Mouse (Mus musculus): ENCODE measurements around the gene Gp1ba.

Gp1ba gene

DNA sequence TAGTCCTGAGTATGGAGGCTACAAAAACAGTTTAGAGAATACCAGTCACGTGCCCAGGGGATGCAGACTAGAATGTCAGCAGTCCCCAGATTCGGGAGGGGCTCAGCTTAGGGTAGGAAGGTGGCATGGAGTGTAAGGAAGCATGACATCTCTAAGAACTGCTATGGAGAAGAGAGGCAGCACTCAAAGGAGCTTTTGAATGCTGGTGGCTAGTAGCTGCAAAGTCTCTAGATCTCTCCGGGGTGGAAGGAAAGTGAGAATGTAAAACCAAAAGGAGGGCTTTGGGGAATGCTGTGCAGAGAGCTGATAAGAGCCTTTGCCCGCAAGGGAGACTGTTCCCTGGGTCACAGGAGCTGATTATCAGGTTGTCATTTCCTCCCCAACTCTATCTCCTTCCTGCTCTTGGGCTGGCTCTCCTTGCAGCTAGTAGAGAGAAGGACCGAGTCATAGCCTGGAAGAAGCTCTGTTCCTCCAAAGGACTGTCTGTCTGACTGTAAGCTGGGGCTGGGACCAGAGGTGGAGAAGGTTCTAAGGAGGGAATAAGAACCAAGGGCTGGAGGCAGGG, at the start of gene Gp1ba:
Gene Gp1ba (plus strand): TSS at position 409 of the 565 bp plus-strand sequence.
- no peak for DNase-seq (ENCODE audit: low spot score)

DNA sequence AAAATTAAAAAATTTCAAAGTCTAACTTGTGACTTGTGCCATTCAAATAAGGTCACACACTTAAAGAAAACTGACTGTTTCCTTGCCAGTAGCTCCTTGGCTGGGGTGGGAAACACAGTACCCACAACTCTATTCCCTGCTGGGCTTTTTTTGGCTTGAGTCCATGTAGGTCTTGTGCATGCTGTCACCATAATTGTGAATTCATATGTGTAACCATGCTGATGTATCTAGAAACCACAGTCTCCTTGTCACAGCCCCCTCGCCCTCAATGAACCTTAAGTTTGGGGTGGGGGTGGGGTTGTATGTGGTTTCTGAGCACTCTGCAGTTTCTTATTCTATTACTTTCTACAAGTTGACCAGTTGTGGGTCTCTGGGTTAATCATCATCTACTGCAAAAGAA, 47.2 kb upstream of the Gp1ba start:
- DNase-seq (ENCODE audit: low spot score), result no peak

- no peak for DNase-seq (ENCODE audit: low spot score)
Observed at GRCm38 (mm10) chr11:70594253-70594989, 44.5 kb upstream of the Gp1ba start.

- no peak for DNase-seq (ENCODE audit: low spot score)
Observed at GRCm38 (mm10) chr11:70595638-70596037, 43.3 kb upstream of the Gp1ba start.

GRCm38 (mm10) chr11:70596094-70596493, 42.8 kb upstream of the Gp1ba start:
- DNase-seq (ENCODE audit: low spot score), result no peak

DNA sequence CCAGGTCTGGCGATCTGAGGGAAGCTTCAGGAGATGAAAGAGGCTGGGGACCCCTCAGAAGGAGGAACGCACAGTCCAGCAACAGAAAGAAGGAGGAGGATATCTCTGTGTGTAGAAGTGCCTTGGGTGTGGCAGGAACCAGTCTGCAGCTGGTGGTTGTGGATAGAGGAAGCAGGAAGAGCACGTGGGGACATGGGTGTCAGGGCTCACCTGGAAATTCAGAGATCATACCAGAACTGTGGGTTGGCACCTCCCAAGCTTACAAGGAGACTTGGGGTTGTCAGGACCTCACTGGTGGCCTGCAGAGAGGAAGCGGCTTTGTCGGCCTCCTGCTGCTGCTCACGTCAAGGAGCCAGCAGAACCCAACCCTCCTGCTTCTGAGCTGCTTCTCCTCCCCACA, 41.6 kb upstream of the Gp1ba start:
- no peak for DNase-seq (ENCODE audit: low spot score)

- no peak for DNase-seq (ENCODE audit: low spot score)
Observed at GRCm38 (mm10) chr11:70598451-70598953, 40.4 kb upstream of the Gp1ba start.

- DNase-seq (ENCODE audit: low spot score), result peak; percentile 40
Observed at GRCm38 (mm10) chr11:70605024-70605566, 33.8 kb upstream of the Gp1ba start.

- no peak for DNase-seq (ENCODE audit: low spot score)
Observed at GRCm38 (mm10) chr11:70606717-70607116, 32.2 kb upstream of the Gp1ba start.

GRCm38 (mm10) chr11:70607611-70608010, 31.3 kb upstream of the Gp1ba start:
- DNase-seq (ENCODE audit: low spot score), result no peak

GRCm38 (mm10) chr11:70608381-70609066, 30.4 kb upstream of the Gp1ba start:
- peak; percentile 65 for DNase-seq (ENCODE audit: low spot score)

DNA sequence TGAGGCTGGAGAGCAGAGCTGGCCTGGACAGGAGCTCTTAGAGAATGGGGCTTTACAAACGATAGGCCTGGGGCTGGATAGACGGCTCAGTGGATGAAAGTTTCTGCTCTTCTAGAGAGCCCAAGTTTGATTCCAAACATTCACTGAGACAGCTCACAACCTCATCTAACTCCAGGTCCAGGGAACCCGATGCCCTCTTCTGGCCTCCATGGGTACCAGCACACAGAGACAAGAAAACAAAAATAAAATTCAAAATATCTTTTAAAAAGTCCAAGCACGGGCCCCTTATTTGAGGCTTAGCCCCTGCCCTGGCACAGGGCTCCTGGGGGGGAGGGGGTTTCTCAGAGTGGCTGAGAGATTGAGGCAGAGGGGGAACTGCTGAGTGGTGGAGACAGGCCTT, 28.2 kb upstream of the Gp1ba start:
- no peak for DNase-seq (ENCODE audit: low spot score)

- DNase-seq (ENCODE audit: low spot score), result no peak
Observed at GRCm38 (mm10) chr11:70612505-70612904, 26.4 kb upstream of the Gp1ba start.

DNA sequence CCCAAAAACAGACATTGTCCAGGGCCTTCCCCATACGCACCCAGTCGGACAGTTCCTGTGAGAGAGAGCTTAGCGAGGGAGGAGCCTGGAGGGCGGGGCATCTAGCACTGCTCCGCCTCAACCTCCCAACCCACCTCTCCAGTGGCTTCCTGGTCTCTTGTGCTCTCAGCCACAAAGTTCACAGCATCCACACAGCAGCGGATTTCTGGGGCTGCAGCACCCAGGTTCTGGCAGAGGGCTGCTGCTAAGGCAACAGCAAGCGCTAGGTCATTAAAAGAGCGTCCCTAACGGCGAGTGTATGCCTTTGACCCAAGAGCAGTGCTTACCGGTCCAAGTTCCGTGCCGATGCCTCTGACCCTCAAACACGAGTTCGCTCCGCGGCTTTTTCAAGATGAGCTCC, 23.8 kb upstream of the Gp1ba start:
- peak; percentile 50 for DNase-seq (ENCODE audit: low spot score)

DNA sequence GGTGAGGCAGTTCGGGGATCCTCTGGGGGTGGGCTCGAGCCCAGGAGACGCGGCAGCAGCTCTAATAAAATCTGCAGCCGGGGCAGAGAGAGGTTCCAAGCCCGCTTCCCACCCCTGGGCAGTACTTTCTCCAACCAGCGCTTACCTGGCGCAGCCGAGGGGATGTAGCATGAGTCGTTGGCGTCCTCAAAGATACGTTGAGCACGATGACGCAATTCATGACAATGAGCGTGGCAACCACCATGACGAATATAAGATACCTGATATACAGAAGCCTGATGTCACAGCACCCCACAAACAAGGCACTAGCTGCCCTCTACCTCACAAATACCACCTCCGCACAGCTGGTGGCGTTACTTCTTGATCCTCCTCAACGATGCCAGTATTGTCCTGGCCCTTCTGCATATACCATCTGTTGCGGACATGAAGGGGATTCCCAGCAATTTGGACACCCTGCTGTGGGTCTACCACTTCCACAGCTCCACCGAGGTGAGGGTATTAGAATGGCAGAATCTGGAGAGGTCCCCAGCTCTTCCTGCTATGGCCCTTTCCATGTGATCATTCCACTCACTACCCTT, 23.3 kb upstream of the Gp1ba start, which contains the start of gene 4930544D05Rik:
Gene 4930544D05Rik (plus strand): TSS at position 333 of the 578 bp plus-strand sequence.
- DNase-seq (ENCODE audit: low spot score), result no peak

- DNase-seq (ENCODE audit: low spot score), result no peak
Observed at GRCm38 (mm10) chr11:70619101-70619500, 19.8 kb upstream of the Gp1ba start, which contains the start of gene Chrne. Gene Chrne (minus strand): TSS chr11:70619216.

DNA sequence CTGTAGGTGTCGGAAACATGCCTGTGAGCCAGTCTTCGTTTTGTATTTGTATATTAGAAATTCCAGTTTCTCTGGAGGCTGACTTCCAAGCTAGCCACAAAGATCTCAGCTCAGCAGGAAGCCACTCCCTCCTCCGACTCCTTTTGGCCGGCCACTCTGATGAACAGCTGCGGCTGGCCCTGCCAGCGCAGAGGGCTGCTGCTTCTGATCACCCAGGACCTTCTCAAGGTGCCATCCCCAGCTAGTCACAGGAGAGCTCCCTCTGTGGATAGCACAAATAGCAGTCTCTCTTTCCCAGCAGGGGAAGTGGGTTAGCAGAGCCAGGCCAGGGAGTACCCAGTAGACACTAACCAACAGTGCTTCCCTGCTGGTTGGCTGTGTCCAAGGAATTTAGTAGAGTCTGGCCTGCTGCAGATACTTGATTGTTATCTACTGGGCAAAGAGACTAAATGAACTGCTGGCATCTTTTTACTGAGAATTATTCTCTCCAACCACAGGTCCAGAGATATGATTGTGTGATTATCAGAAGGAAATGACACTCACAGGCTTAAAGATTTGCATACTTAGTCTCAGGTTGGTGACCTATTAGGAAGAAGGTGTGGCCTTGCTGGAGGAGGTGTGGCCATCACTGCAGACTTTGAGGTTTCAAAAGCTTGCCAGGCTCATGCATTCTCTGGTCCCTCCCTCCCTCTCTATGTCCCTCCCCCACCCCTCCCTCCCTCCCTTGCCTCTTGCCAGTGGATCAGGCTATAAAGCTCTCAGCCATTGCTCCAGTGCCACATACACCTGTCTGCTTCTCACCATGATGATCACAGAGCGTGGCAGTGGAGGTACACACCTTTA, 16.7 kb upstream of the Gp1ba start:
- DNase-seq (ENCODE audit: low spot score), result no peak

DNA sequence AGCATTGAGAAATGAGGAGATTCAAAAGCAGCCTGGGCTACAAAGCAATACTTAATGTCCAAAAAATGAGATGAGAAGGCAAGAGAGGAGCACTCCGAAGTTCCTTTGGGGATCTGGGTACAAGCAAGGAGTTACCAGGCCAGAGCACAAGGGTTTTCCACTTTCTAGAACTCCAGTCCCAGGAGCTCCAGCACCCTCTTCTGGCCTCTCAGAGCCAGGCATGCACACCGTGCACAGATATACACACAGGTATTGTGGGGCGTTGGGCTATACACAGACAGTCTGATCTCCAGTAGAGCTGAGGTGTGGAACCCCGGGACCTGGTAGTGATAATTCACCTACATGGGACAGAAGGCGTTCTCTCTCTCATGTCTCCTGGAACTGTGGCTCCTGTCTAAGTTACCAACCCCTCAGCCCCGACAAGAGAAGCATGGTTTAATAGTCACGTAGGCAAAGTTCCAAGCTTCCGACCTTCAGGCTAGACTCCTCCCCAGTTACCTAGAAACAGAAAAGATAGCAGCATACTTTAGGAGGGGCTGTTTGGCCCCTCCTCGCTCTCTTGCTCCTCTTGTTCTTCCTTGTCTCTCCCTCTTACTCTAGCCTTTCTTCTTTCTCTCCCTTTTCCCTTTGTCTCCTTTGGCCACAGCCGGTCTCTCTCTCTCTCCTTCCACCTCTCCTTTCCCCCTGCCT, 15.7 kb upstream of the Gp1ba start:
- no peak for DNase-seq (ENCODE audit: low spot score)

GRCm38 (mm10) chr11:70625473-70625872, 13.4 kb upstream of the Gp1ba start:
- DNase-seq (ENCODE audit: low spot score), result no peak

GRCm38 (mm10) chr11:70626877-70627276, 12.0 kb upstream of the Gp1ba start:
- no peak for DNase-seq (ENCODE audit: low spot score)

DNA sequence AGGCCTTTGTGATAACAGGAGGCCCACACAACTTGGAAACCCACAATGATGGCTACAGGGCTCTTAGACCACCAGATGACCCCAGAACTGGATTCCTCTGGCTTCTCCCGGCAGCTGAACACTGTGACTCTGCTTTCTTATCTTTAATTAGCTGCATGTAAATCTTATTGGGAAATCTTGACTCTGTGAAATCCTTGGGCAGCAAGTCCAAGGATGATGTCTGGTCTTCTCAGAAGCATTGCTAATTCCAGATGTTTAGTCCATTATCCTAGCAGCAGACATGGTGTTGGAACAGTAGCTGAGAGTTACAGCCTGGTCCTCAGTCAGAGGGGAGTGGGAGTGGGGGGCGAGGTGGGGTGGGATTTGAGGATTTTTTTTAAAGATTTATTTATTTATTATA, 10.5 kb upstream of the Gp1ba start:
- DNase-seq (ENCODE audit: low spot score), result no peak
